Mouse (Mus musculus): Measurements from ENCODE around the gene Zfp947.

DNA sequence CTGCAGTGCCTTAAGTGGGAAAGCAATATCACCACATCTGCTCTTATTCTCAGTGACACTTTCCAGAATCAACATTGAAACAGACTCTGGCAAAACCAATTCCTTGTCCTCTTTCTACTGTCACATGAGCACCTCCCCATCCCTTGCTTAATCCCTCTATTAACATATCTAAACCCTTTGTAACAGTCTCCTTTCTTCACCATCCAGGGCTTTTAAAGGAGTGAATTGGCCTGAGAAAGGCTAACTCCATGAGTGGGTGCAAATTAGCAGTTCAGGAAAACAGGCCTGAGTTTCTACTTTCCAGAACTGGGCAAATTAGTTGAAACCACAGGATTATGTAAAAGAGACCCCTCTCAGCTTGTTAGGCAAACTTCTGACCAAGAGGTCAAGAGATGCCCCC, 47.2 kb downstream of the Zfp947 start:
- no peak for TF ChIP-seq CTCF (IDR thresholded peaks at IDR 0.05; ENCODE audit: low read depth)
- TF ChIP-seq EP300 (optimal IDR thresholded peaks at IDR 0.05) = no peak

Data from stomach, postnatal 0 days (tissue).